Mouse (Mus musculus) neural tube, embryonic 15.5 days (tissue): Measurements from ENCODE around the gene Pnmal2. TPM values are rescaled to one million over a fixed set of nuclear protein-coding genes. Genes with fewer than 3 reads are reported as not detected.
A peak's percentile ranks its signal among the peaks of the same experiment; 100 is the strongest.

Experiments used
- ATAC-seq: fragments of 200-750 bp; cut with Nextera tagmentation; 2 replicates; pipeline ENCODE4 v1.8.0; 2017; ENCODE audit warnings: mild to moderate bottlenecking, moderate TSS enrichment, moderate library complexity; ENCODE audit not compliant: low FRiP score
- H3K27ac ChIP-seq: fragments of 300-500 bp; sonication (generic); replicated peaks from 2 replicates; pipeline ENCODE4 v1.5.1; 2015; ENCODE audit warnings: mild to moderate bottlenecking, inconsistent platforms
- H3K27me3 ChIP-seq: fragments of 300-500 bp; sonication (generic); replicated peaks from 2 replicates; pipeline ENCODE4 v1.6.1; 2015; ENCODE audit warnings: inconsistent platforms
- H3K36me3 ChIP-seq: fragments of 300-500 bp; sonication (generic); 2 replicates; pipeline ENCODE4 v1.6.1; 2015; ENCODE audit warnings: inconsistent platforms
- H3K4me1 ChIP-seq: fragments of 300-500 bp; sonication (generic); 2 replicates; pipeline ENCODE4 v1.6.1; 2015; ENCODE audit warnings: inconsistent platforms
- H3K4me2 ChIP-seq: fragments of 300-500 bp; sonication (generic); 2 replicates; pipeline ENCODE4 v1.6.1; 2015; ENCODE audit warnings: inconsistent platforms, mild to moderate bottlenecking, moderate library complexity
- H3K4me3 ChIP-seq: fragments of 300-500 bp; sonication (generic); replicated peaks from 2 replicates; pipeline ENCODE4 v1.5.1; 2015; ENCODE audit warnings: mild to moderate bottlenecking, inconsistent platforms
- H3K9ac ChIP-seq: fragments of 300-500 bp; sonication (generic); replicated peaks from 2 replicates; pipeline ENCODE4 v1.6.1; 2015; ENCODE audit warnings: mild to moderate bottlenecking, inconsistent platforms
- H3K9me3 ChIP-seq: fragments of 300-500 bp; sonication (generic); replicated peaks from 2 replicates; pipeline ENCODE4 v1.6.1; 2016; ENCODE audit warnings: inconsistent platforms
- WGBS: fragments of 180-500 bp; shearing (Covaris S2); methylation state at CpG from one replicate; pipeline ENCODE4 v1.1.7; 2015; ENCODE audit warnings: mixed read lengths; 5-methylcytosine and 5-hydroxymethylcytosine counted together
- polyA plus RNA-seq: library from polyadenylated mRNA; unstranded; fragments of >200 nt; fragmentation: Nextera tagmentation; extraction: Ambion mirVana; gene quantifications from 2 replicates; pipeline ENCODE4 v1.2.1, GENCODE M21; 2015

Pnmal2 gene
- polyA plus RNA-seq, 1 experiment from 2014 or later, result 137 TPM

DNA sequence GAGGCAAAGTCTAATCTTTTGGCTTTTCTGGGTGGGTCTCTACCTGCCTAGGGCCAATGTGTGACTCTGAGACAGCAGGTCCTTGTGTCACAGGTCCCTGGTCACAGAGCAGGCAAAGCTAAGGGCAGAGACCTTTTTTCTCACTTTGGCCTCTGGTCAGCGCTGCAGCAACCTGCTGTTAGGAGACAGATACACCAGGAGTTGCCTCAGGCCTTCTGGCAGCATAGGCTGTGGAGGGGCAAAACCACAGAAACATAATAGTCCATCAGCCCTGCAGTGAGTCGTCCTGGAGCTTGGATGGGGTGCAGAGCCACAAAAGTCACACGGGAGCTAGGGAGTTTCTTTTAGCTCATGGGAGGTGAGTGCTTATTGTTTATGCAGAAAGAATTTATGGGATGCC, 25.8 kb upstream of the Pnmal2 start:
- WGBS, result 67% methylated on average over 3 of the region's 3 CpGs
- H3K27ac ChIP-seq, result no peak overlapping the region

DNA sequence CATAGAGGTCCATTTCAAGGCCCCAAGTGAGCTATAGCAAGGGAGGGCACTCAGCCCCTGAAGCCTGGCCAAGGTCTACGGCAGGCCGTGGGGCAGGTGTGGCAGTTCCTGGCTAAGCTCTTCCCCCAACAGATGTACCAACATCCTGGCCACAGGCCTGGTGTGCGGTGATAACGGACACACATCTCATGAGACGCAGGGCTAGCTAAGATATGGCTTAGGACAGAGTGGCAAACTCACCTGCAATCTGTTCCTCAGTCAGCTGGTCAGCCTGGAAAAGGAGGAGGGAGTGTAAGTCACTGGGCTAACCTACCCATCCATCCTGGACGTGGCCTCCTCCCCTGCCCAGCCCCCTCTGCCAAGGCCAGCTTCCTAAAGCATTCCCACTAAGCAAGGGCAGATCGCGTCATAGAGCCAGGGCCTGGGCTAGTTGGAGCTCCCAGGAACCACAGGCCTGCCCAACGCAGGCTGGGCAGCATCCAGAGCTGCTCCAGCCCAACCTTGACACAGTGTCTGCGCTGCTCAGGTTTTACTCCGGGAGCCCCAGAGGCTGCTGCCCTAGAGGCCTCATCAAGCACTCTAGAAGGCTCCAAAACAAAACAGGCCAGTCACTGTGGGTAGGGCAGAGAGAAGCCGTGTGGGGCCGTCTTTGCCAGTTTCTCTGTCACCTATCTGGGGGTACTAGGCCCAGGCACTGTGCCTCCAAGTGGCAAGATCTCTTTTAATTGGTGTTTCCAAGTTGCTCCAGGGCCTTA, 24.9 kb upstream of the Pnmal2 start:
- Histone ChIP-seq H3K4me3 (peak overlapping the region; percentile 8), H3K27ac (peak overlapping the region; percentile 11; the same call in 1 of the 2 replicates), H3K9me3 (no peaks in the 10 kb centered on the region), H3K4me2 (peak overlapping the region; percentile 80), H3K9ac (peak overlapping the region; percentile 34; the same call in 1 of the 2 replicates), H3K27me3 (no peaks in the 10 kb centered on the region), H3K36me3 (peaks cover 48% of the 10 kb centered on the region), H3K4me1 (peaks cover 62% of the 10 kb centered on the region)
- ATAC-seq, result no peak
- 85% methylated on average over 13 of the region's 13 CpGs for WGBS

More for the DNA sequence above, 25.8 kb upstream of the Pnmal2 start:
- Histone ChIP-seq H3K36me3 (peaks cover 55% of the 10 kb centered on the region), H3K4me1 (peaks cover 65% of the 10 kb centered on the region), H3K4me2 (no peak overlapping the region), H3K9me3 (no peaks in the 10 kb centered on the region), H3K9ac (no peak overlapping the region; the same call in 1 of the 2 replicates), H3K27me3 (no peaks in the 10 kb centered on the region), H3K4me3 (no peak overlapping the region)
- ATAC-seq, result no peak

DNA sequence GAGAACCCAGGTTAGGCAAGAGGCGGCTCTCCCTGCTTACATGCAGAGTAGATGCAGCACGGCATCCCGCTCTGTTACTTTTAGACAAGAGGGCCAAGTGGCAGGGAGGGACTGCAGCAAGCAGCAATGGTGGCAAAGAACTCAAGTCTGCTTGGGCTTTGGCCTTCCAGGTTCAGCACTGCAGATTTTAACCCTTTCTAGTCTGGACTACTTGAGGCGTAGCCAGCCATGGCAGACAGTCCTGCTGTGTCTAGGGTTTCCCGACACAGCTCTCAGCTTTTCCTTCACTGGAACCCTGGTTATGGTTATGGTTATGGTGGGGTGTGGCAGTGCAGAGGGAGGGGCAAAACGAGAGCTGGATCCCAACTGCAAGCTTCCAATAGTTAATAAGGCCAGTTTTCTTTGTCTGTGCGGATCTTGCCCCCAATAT, 24.3 kb upstream of the Pnmal2 start:
- Histone ChIP-seq H3K27ac (peak overlapping the region; percentile 11; the same call in 1 of the 2 replicates), H3K4me2 (peak overlapping the region; percentile 80), H3K36me3 (peaks cover 42% of the 10 kb centered on the region), H3K4me1 (peaks cover 65% of the 10 kb centered on the region), H3K4me3 (peak overlapping the region; percentile 8), H3K9me3 (no peaks in the 10 kb centered on the region), H3K9ac (peak overlapping the region; percentile 34; the same call in 1 of the 2 replicates), H3K27me3 (no peaks in the 10 kb centered on the region)
- WGBS, result 78% methylated on average over 7 of the region's 7 CpGs
- ATAC-seq, result no peak

DNA sequence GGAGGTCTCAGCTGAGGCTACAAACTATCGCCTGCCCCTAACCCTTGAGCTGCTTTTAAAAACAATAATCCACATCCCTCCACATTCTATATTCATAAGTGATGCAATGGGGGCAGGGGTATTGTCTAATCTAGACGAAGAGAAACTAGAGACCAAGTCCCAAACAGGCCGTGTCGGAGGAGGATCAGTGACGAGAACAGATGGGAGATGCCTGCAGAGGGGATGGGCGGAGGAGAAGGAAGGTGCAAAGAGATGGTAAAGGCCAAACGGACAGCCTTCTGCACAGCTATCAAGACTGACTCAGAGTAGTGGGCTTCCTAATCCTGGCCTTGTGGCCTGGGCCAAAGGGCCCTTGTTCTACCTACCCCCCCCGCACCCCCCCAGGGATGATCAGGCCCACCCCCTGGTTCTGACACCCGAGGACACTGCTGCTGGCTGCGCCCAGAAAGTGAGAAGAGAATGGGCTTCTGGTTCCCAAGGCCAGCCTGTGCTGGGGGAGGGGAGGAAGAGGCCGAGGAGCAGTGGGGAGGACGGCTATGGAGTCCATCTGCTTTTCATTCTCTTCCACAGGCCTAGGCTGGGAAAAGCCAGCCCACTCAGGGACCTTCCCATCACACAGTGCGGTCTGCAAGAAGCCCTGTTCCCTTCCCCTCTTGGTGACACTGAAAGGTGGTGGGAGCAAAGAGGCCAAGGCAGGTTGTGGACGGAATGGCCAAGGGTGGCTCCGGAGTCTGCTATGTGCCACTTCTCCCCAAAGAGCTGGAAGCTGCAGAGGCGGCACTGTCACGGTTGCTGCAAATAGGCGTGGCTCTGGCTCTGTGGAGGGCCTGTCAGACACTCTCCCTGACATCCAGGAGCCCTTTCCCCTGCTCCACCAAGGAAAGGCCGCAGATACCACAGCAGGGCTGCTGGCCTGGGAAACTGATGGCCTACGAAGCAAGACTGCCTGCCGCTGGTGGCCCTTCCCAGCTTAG, 23.4 kb upstream of the Pnmal2 start:
- Histone ChIP-seq H3K4me3 (peak overlapping the region; percentile 86), H3K9me3 (no peaks in the 10 kb centered on the region), H3K27ac (peak overlapping the region; percentile 99), H3K4me1 (peaks cover 65% of the 10 kb centered on the region), H3K27me3 (no peaks in the 10 kb centered on the region), H3K36me3 (peaks cover 34% of the 10 kb centered on the region), H3K9ac (peak overlapping the region; percentile 88), H3K4me2 (peak overlapping the region; percentile 80)
- ATAC-seq, result no peak
- 44% methylated on average over 21 of the region's 21 CpGs for WGBS

DNA sequence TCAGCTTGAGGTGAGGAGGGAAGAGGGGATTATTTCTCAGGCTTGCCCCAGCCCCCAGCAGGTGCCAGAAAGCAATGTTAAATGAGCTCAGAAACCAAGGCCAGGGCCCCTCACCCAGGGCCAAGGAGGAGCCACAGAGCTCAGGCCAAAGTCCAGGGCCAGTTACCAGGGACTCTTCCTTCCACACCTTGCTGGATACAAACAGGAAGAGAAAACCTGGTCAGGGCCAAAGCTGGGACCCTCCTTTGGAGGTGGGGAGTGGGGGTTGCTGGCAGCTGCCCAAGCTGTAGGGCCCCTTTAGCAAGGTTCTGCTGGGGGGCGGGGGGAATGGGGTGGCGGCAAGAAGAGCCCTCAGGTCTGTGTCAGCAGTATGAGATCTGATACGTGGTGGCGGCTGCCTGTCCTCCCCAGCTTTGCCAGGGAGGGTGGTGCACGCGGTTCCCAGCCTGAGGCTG, 22.6 kb upstream of the Pnmal2 start:
- peaks cover 64% of the 10 kb centered on the region for H3K4me1 ChIP-seq
- no peak for ATAC-seq
- peak overlapping the region; percentile 80 for H3K4me2 ChIP-seq
- peaks cover 26% of the 10 kb centered on the region for H3K36me3 ChIP-seq
- H3K27me3 ChIP-seq, result no peaks in the 10 kb centered on the region
- peak overlapping the region; percentile 99 for H3K27ac ChIP-seq
- 33% methylated on average over 6 of the region's 6 CpGs for WGBS
- H3K9me3 ChIP-seq, result no peaks in the 10 kb centered on the region
- peak overlapping the region; percentile 88 for H3K9ac ChIP-seq
- peak overlapping the region; percentile 86 for H3K4me3 ChIP-seq

DNA sequence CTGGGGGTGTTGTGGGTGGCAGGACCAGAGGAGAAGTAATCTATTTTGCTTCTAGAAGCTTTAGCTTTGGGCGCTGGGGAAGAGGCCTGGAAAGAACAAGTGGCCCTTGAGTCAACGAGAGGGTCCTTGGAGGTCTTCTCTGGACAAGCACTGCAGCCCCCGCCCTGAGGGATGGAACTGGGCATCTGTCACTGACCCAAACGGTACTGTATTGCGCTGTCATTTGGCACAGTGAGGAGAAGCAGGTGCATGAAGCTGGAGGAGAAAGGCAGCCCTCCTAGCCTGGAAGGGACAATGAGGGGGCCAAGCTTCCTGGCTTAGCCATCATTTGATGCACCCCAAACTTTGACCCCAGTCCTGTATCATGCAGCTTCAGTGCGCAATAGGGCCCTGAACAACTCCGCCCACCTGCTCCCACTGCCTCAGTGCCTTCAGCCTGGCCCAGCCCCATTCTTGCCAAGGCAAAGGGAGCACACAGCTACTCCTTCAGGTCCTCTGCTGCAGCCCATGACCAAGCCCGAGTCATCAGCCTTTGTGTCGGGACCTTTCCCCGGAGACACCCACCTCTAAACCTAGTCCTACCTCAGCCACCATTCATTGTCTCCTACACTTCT, 22.0 kb upstream of the Pnmal2 start:
- WGBS, result 30% methylated on average over 10 of the region's 10 CpGs
- Histone ChIP-seq H3K4me3 (peak overlapping the region; percentile 86), H3K27me3 (no peaks in the 10 kb centered on the region), H3K9ac (peak overlapping the region; percentile 88), H3K9me3 (no peaks in the 10 kb centered on the region), H3K4me1 (peaks cover 58% of the 10 kb centered on the region), H3K4me2 (peak overlapping the region; percentile 80), H3K36me3 (peaks cover 20% of the 10 kb centered on the region), H3K27ac (peak overlapping the region; percentile 99)
- 0 out of 2 replicates have a peak, but pooled peaks have one; percentile 1 for ATAC-seq

DNA sequence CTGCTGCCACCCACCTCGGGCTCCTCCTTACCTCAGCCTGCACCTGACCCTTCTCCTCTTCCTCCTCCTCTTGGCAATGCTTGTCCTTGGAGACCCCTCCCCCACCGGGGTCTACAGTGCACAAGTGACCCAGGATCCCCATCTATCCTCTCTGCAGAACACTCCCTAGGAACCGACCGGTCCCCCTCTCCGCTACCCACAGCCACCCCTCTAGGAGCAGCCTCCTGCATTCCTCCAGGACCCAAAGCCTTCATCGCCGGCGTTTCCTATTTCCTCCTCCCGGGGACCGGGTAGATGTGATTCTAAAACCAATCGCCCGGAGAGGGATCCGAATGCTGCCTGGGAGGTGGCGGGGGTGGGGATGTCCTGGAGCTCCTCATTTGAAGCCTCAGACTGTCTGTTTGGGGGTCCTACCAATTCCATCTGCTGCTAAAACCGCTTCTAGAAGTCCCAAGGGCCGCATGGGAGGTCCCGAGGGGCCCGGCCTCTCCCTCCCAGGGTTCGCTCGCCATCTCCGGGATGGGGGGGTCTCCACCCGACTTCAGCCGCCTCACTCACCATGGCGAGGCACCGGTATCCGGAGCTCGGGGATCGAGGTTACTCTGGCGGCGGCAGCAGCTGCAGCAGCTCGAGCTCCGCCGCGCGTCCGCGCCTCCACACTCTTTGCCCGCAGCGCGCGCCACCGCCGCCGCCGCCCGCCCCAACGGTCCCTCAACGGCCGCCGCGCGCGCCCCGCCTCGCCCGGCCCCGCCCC, 21.0 kb upstream of the Pnmal2 start:
- Histone ChIP-seq H3K4me1 (peaks cover 48% of the 10 kb centered on the region), H3K36me3 (peaks cover 10% of the 10 kb centered on the region), H3K4me2 (peak overlapping the region; percentile 80), H3K27ac (peak overlapping the region; percentile 99), H3K27me3 (no peaks in the 10 kb centered on the region), H3K9ac (peak overlapping the region; percentile 88), H3K9me3 (no peaks in the 10 kb centered on the region), H3K4me3 (peak overlapping the region; percentile 86)
- peak; percentile 11 for ATAC-seq
- under 1% methylated on average over 55 of the region's 57 CpGs for WGBS

DNA sequence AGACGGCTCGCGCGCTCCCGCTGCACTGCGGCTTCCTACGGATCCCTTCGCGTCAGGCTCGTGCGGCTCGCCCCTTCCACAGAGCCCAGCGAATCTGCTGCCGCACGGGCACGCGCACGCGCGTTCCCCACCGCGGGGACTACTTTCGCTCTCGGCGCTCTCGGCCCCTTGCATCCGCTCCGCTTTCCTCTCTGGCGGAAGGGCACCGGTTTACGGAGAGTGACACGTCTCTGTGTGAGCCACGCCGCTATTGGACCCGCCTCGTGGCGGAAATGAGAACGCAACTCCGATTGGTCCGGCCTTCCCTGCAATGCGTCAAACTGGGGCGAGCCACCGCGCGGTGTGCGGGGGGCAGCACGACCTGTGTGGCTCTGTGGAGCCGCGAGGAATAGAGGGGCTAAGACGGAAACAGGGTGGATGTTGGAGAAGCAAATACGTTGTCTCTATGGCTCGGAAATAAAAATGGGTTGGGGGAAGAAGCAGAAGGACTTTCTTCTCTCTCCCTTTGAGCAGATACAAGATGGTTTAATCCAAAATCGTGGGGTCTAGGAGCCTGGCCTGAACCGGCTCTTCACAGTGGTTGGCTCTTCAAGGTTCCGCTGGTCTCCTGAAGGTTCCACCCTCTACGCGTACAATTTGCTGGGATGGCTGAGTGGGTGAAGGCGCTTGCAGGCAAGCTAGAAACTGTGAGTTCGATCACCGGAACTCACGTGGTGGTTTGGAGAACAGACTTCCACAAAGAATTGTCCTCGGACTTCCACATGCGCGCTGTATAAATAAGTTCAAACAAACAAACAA, 20.2 kb upstream of the Pnmal2 start, which contains the start of gene Calm3:
Calm3 (minus strand) TSS at position 78 of the 798 bp plus-strand sequence.
- Histone ChIP-seq H3K4me3 (peak within 1 kb of the TSS; percentile 86), H3K9me3 (no peaks in the 10 kb centered on the region), H3K36me3 (peaks cover 4% of the 10 kb centered on the region; the same call in 1 of the 2 replicates), H3K4me2 (peak within 1 kb of the TSS; percentile 80), H3K27me3 (no peaks in the 10 kb centered on the region), H3K9ac (peak within 1 kb of the TSS; percentile 88), H3K4me1 (peaks cover 41% of the 10 kb centered on the region), H3K27ac (peak within 1 kb of the TSS; percentile 99)
- peak; percentile 91 for ATAC-seq
- 1% methylated on average over 63 of the region's 64 CpGs for whole genome bisulfite sequencing

DNA sequence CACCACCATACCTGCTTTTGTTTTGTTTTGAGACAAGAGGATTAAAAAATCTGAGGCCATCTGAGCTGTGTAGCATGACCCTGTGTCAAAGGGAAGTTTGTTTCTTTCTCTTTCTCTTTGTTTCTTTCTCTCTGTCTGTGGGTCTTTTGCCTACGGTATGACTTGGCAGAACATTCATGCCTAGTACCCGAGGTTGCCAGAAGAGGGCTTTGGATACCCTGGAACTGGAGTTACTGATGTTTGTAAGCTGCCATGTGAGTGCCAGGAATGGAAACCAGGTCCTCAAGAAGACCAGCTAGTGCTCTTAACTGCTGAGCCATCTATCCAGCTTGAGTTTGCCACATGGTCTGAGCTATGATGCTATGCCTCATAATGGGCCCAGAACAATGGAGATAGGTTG, 16.1 kb upstream of the Pnmal2 start:
- H3K27me3 ChIP-seq, result no peaks in the 10 kb centered on the region
- no peak overlapping the region for H3K9ac ChIP-seq
- no peak for ATAC-seq
- H3K27ac ChIP-seq, result no peak overlapping the region
- H3K4me3 ChIP-seq, result no peak overlapping the region
- 51% methylated on average over 2 of the region's 2 CpGs for WGBS
- H3K9me3 ChIP-seq, result no peaks in the 10 kb centered on the region
- H3K4me2 ChIP-seq, result no peak overlapping the region
- no peaks in the 10 kb centered on the region for H3K36me3 ChIP-seq
- peaks cover 23% of the 10 kb centered on the region for H3K4me1 ChIP-seq

DNA sequence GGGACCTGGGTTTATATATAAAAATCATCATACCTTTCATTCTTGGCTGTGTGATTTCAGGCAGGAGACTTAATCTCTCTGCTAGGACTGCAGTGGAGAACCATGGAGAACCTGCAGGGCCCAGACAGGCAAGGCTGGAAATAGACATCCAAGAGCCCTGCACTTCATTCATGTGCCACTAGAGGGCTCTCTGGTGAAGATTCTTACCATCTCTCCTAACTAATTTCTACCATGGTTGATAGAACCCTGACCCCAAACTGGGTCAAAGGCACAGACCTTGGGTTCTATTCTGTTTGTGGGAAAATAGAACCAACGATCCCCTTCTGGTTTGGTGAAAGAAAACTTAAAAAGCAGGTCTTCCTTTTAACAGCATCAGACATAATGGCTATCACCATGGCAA, 13.6 kb upstream of the Pnmal2 start:
- ATAC-seq, result no peak
- 3% methylated on average over 1 of the region's 1 CpGs for WGBS

More for the DNA sequence above, 13.6 kb upstream of the Pnmal2 start:
- Histone ChIP-seq H3K27ac (no peak overlapping the region), H3K4me2 (no peak overlapping the region), H3K27me3 (no peaks in the 10 kb centered on the region), H3K4me1 (peaks cover 27% of the 10 kb centered on the region), H3K9ac (no peak overlapping the region), H3K4me3 (no peak overlapping the region), H3K36me3 (no peaks in the 10 kb centered on the region), H3K9me3 (no peaks in the 10 kb centered on the region)
